Mouse (Mus musculus): ENCODE data around the gene Elmod3.

GRCm38 (mm10) chr6:72576041-72576440, 22.2 kb downstream of the Elmod3 start:
- TF ChIP-seq CTCF (IDR thresholded peaks at IDR 0.05; ENCODE audit: low read depth, low read length): no peak
- no peak for TF ChIP-seq POLR2A (IDR thresholded peaks at IDR 0.05; ENCODE audit: borderline replicate concordance, low read depth, low read length)
